ENCODE assay signal across 8 mouse cellular contexts in genomic region chr17:12768415-12769379, GRCm38 (mm10). TPM values are rescaled to one million over a fixed set of nuclear protein-coding genes. Genes with fewer than 3 reads are reported as not detected.
DNase-seq lines count a peak whose midpoint lies in the region; ATAC-seq and TF ChIP-seq lines count a peak whose summit lies in the region.

No protein-coding gene starts in this region.

- H3K9me3 ChIP-seq in neural tube, embryonic 11.5 days (ENCODE audit: control insufficient read depth, low read length): no peaks in the 10 kb centered on the region; the same call in 1 of the 2 replicates

- ATAC-seq in neural tube, embryonic 11.5 days (ENCODE audit: insufficient read depth, low FRiP score, low TSS enrichment): no peak; the same call in 1 of the 2 replicates

- peaks cover 6% of the 10 kb centered on the region for H3K4me1 ChIP-seq in thymus, adult 2 months (replicated peaks; ENCODE audit: control insufficient read depth, insufficient read depth, low read length)
- peaks cover 9% of the 10 kb centered on the region; the same call in 1 of the 2 replicates for H3K4me1 ChIP-seq in neural tube, embryonic 11.5 days (ENCODE audit: control insufficient read depth, insufficient read depth, low read length)

- H3K4me2 ChIP-seq in neural tube, embryonic 11.5 days (ENCODE audit: low read depth): peak overlapping the region; percentile 84

- H3K36me3 ChIP-seq in thymus, adult 2 months (ENCODE audit: control insufficient read depth, insufficient read depth, low read length): no peaks in the 10 kb centered on the region
- 0 out of 2 replicates have a peak, but pooled peaks cover 2% of the 10 kb centered on the region for H3K36me3 ChIP-seq in neural tube, embryonic 11.5 days (ENCODE audit: control insufficient read depth, insufficient read depth, low read length)

- no peak for TF ChIP-seq POLR2A in thymus, adult 2 months (IDR thresholded peaks at IDR 0.05; ENCODE audit: control insufficient read depth, extremely low read depth, insufficient read depth, low read length, poor library complexity)

- H3K27me3 ChIP-seq in thymus, adult 2 months (ENCODE audit: control insufficient read depth, insufficient read depth, low read length): no peaks in the 10 kb centered on the region
- H3K27me3 ChIP-seq in neural tube, embryonic 11.5 days (ENCODE audit: control insufficient read depth, insufficient read depth, low read length): no peaks in the 10 kb centered on the region

- peak overlapping the region; percentile 82 for H3K9ac ChIP-seq in neural tube, embryonic 11.5 days (ENCODE audit: low read length)

- peak; percentile 30 for DNase-seq in adrenal gland, postnatal 14 days
- no peak for DNase-seq in adrenal gland, postnatal 25 days
- DNase-seq in thymus, adult 2 months: no peak
- no peak for DNase-seq in thymus, postnatal 14 days
- peak; percentile 20 for DNase-seq in kidney, postnatal 14 days
- no peak for DNase-seq in neural tube, embryonic 11.5 days (ENCODE audit: low spot score)
- no peak for DNase-seq in cerebellum, adult 18-20 months
- no peak for DNase-seq in spleen, adult 18-20 months

- no peak overlapping the region for H3K27ac ChIP-seq in thymus, adult 2 months (ENCODE audit: control insufficient read depth, insufficient read depth, low read length)
- H3K27ac ChIP-seq in neural tube, embryonic 11.5 days (ENCODE audit: low read depth, low read length): peak overlapping the region; percentile 39; the same call in 1 of the 2 replicates

- H3K4me3 ChIP-seq in thymus, adult 2 months (ENCODE audit: control insufficient read depth, insufficient read depth, low read length): peak overlapping the region; percentile 71
- peak overlapping the region; percentile 82 for H3K4me3 ChIP-seq in neural tube, embryonic 11.5 days (ENCODE audit: low read depth, low read length)

- TF ChIP-seq CTCF in thymus, adult 2 months (IDR thresholded peaks at IDR 0.05; ENCODE audit: borderline replicate concordance, control insufficient read depth, extremely low read depth, insufficient read depth, low read length, poor library complexity): no peak

- 53% methylated on average over 41 of the region's 41 CpGs for WGBS in thymus, adult 2 months
- WGBS in neural tube, embryonic 11.5 days: 18% methylated on average over 38 of the region's 41 CpGs

RNA-seq across cellular contexts. Expression of gene Igf2r, which starts 0.8 kb away (rescaled TPM):
- total RNA-seq in adrenal gland, postnatal 14 days (2021): 65.2 and 75.4 TPM in 2 replicates
- 84.5 and 84.9 TPM in 2 replicates for total RNA-seq in adrenal gland, postnatal 25 days (2021)
- polyA plus RNA-seq in thymus, adult 2 months (2012; rRNA removed): 27.7 and 31.8 TPM in 2 replicates
- polyA plus RNA-seq in neural tube, embryonic 11.5 days (2014; fragmentation: Nextera tagmentation; extraction: Ambion mirVana): 24.1 and 24.4 TPM in 2 replicates

Comparison
In these comparisons a context has a peak if more than half of its experiments do, and no peak if none do; other contexts are left out.
1. DNase-seq: peak in adrenal gland, postnatal 14 days (single experiment) and kidney, postnatal 14 days (single experiment); none in adrenal gland, postnatal 25 days (single experiment), thymus, adult 2 months (single experiment), thymus, postnatal 14 days (single experiment), neural tube, embryonic 11.5 days (single experiment), cerebellum, adult 18-20 months (0 of 2) and spleen, adult 18-20 months (0 of 2).